Mouse (Mus musculus) cerebellum, postnatal 10 days (tissue): ENCODE measurements at regions not wholly inside any gene's neighbourhood (a gene's known extent, or its start where the extent isn't known, plus 50 kb on each side); places are given as distances from the start of the nearest gene placed in this dataset.

ENCODE experiments used
- DNase-seq, 2 experiments: peaks; one replicate each; pipeline ENCODE4 v3.0.0; 2021; ENCODE audit warnings: mixed read lengths in 2 of 2

DNA sequence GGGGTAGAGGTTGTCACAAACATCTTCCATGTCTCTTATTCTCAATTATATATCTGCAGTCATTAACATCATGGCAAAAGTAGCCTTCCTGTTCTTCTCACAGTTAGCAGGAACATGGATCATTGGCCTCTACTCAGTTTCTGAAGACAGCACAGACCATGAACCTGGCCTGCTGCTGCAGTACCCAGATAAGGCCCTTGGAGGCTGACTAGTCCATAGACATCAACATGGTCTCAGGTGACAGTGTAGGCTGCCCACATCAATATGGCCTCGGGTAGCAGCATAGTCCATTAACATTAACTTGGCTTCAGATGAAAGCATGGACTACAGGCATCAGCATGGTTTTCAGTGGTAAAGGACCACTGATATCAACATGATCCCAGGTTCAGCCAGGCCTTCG lies 95.9 kb upstream of the Tmtc4 start:
- DNase-seq: no peak

DNA sequence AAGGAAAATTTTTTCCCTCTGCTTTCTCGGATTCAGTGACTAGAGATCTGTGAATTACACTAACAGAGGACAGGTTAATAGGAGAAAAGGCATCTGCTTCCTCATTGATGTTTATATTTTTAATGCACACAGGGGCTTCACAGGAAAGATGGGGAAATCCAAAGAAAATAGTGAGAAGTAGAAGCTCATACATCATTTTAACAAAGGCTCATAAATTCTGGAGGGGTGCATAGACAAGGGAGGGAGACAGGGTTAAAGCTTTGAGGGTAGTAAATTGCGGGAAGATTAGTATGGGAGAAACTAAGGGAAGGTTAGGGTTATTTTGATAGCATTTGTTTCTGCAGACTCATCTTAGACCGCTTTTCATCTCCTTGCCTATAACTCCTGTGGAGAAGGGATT lies 95.0 kb upstream of the Tmtc4 start:
- DNase-seq: no peak

DNA sequence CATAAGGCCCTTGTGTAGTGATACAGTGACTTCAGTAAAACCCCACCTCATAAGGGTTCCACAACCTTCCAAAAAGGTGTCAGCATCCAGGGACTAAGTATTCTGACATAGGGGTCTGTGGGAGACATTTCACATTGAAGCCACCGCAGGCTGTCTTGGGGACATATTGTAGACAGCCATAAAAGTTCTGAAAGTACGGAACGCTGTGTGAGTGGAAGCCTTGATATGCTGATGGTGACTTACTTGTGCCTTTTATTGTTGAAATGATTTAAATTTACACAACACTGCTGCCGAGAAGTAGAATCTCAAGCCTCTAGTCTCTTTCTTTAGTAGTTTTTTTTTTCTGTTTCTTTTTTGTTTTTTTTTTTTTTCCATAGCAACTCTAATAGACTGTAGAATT lies 82.5 kb upstream of the Tmtc4 start:
- DNase-seq: no peak

DNA sequence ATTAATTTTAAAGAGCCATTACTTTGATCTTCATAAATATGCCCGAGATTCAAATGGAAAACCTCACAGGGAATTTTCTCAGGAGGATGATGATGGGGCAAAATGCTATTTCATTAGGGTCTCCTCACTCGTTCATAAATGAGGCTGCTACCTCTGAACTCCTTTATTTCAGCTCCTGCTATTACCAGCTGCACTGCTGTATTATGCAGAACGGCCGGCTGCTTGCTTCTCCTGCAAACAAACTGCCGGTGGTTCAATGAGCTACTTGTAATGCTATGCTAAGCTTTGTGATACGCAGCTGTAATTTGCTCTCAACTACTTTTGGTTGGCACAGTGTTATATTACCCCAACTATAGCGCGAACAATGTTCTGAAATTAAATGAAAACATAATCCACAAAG lies 81.7 kb upstream of the Tmtc4 start:
- DNase-seq: no peak

DNA sequence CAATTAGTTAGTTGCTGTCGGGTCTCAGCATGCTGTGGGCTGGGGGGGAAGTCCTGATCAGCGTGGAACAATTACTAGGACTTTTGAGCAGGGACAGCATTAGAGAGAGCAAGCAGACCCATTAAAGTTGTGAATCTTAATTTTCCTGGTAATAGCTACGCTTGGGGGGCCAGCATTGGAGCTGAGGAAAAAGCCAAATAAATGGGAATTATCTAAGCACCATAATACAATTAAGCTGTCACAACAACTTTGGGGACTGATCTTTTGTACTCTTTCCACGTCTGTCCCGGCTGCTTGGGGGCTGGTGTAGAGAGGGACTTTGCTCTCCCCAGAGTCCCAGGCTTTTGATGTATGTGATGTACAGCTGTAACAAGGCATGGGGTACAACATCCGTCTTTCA lies 81.3 kb upstream of the Tmtc4 start:
- DNase-seq: no peak

DNA sequence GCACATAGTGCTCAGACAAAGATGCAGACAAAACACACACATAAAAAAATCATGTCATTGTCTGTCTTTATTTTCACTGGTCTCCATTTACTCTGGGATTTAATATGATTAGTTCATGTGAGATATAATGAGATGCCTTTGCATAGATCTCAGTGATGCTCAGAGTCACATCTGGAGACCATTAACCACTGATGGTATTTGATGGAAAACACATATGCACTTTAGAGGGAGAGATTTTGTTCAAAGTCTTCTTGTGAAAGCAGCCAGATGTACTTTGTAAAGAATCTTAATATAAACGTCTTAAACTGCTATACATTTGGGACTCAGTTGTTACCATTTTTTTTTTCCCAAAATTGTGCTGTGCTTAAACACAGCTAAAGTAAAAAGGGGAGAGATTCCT lies 79.1 kb upstream of the Tmtc4 start:
- no peak for DNase-seq

DNA sequence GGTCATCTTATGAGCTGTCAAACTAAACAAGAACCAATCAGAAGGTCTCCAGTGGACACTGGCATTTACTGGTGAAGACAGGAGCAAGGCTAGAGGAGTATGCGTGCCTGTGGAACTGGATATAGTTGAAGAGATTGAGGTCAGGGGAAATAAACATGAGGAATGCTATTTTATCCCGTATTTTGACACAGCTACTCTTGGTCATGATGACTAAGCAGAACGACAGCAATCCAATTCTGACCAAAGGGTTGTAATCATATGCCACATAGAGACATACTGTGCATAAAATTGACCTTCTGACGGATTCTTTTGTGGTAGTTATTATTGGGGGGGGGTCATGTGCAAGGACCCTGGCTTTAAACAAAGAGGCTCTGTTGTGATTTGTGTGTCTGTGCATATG lies 73.1 kb upstream of the Tmtc4 start:
- no peak for DNase-seq

DNA sequence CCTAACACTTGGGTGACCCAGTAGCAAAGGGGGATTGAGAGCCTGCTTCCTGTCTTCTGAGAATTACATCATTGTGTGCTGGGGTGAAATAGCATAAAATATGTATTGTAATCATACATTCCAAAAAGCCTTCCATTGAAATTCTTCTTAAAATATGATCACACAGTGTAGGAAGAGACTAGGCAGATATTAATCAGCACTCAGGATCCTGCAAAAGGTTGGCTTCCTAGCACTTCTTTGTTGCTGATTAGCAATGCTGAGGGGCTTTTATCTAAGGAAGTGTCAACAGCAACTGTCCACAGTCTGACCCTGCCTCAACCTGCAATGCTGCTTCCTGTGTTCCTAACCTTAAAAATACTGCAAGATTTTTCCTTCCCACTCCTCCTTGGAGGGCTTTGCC lies 64.6 kb upstream of the Tmtc4 start:
- DNase-seq: no peak

DNA sequence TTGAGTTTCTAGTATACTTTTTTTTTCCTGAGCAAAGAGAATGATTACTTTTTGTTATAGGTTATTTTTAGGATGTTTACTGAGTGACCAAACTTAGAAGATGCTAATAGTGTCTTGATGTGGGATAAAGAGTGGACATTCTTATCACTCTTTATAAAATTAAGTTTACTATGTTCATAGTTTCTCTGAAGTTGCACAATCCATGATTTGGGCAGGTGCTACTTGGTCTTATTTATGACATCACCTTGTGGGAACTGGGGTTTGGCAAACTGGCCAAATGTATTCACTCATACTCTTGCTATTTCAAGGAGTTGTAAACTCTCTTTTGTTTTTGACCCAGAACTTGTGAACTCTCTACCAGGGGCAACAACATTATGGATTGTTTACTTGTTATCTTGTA lies 56.2 kb upstream of the Tmtc4 start:
- DNase-seq: no peak

DNA sequence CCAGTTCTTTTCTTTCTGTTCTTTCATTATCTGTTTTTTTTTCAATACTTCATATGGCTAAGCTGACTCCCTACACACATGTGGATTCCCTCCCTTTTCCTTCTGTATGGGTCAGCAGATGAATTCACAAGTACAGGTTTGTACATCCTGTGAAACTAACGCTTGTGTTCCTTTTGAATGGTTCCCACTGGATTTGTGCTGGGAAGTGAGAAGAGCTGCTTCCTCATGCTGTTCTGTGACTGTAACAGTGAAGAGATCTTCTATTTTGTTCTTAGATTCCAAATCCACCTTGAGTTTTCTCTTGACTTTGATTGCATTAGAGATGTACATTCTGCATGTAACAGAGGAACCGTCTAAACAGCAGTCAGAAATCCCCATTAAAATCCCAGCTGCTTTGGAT lies 53.6 kb upstream of the Tmtc4 start:
- DNase-seq: no peak
